ENCODE assay signal across 10 mouse cellular contexts in the genomic region with DNA sequence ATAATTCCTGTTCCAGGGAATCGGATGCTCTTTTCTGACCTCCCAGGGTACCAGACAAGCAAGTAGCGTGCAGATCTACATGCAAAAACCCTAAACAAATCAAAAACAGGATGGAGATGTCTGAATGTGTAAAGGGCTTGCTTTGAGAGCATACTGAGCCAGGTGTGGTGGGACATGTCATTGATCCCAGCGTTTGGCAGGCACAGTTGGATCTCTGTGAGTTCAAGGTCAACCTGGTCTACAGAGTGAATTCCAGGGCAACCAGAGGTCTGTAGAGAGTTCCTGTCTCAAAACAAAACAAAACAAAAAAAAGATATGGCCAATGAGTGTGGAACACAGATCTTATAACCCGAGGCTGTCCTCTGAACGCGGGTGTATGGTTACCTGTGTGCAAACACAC. TPM values are rescaled to one million over a fixed set of nuclear protein-coding genes. Genes with fewer than 3 reads are reported as not detected.
DNase-seq lines count a peak whose midpoint lies in the region; ATAC-seq and TF ChIP-seq lines count a peak whose summit lies in the region.
"Had no signal": no experiment of that assay in that cellular context is flagged by ENCODE, and none has a peak within 500 bp of the region (broad histone marks: within the 10 kb centered on the region; RNA-seq: fewer than 3 reads in every experiment).

No protein-coding gene starts in this region.

- no peak overlapping the region for H3K9ac ChIP-seq in intestine, embryonic 14.5 days (ENCODE audit: low read length)
- no peak overlapping the region for H3K9ac ChIP-seq in intestine, postnatal 0 days (ENCODE audit: low read depth, low read length)
- no peak overlapping the region; the same call in 1 of the 2 replicates for H3K9ac ChIP-seq in liver, embryonic 15.5 days
- H3K9ac ChIP-seq in hindbrain, embryonic 16.5 days (ENCODE audit: low read depth, low read length): no peak overlapping the region

- ATAC-seq in intestine, embryonic 14.5 days (replicated peaks; ENCODE audit: low FRiP score, low TSS enrichment, low read depth): no peak
- ATAC-seq in intestine, postnatal 0 days: no peak
- no peak for ATAC-seq in liver, embryonic 15.5 days (ENCODE audit: insufficient read depth)
- no peak for ATAC-seq in hindbrain, embryonic 16.5 days

- peak overlapping the region; percentile 58; the same call in 1 of the 2 replicates for H3K4me2 ChIP-seq in intestine, embryonic 14.5 days (ENCODE audit: low read length)
- no peak overlapping the region for H3K4me2 ChIP-seq in intestine, postnatal 0 days (replicated peaks; ENCODE audit: low read depth)
- peak overlapping the region; percentile 90 for H3K4me2 ChIP-seq in liver, embryonic 15.5 days
- H3K4me2 ChIP-seq in hindbrain, embryonic 16.5 days (ENCODE audit: low read length): no peak overlapping the region

- H3K27ac ChIP-seq in intestine, embryonic 14.5 days (ENCODE audit: low read depth): peak overlapping the region; percentile 64; the same call in 1 of the 2 replicates
- no peak overlapping the region for H3K27ac ChIP-seq in intestine, postnatal 0 days (ENCODE audit: low read depth, low read length)
- no peak overlapping the region; the same call in 1 of the 2 replicates for H3K27ac ChIP-seq in liver, embryonic 15.5 days (replicated peaks)
- H3K27ac ChIP-seq in layer of hippocampus, adult 2 months: no peak overlapping the region
- no peak overlapping the region for H3K27ac ChIP-seq in hindbrain, embryonic 16.5 days (ENCODE audit: low read depth, low read length)
- H3K27ac ChIP-seq: hindbrain, embryonic 12.5 days had no signal

- 88% methylated on average over 6 of the region's 6 CpGs for WGBS in intestine, embryonic 14.5 days
- WGBS in intestine, postnatal 0 days: 77% methylated on average over 6 of the region's 6 CpGs
- WGBS in liver, embryonic 15.5 days (ENCODE audit: insufficient replicate concordance): 86% methylated on average over 6 of the region's 6 CpGs
- 91% methylated on average over 6 of the region's 6 CpGs for WGBS in hindbrain, embryonic 16.5 days

- DNase-seq in adrenal gland, postnatal 14 days: peak; percentile 2
- no peak for DNase-seq in adrenal gland, adult (ENCODE audit: inconsistent age in 2 of 2, low spot score in 1 of 2)
- no peak for DNase-seq in intestine, embryonic 14.5 days (ENCODE audit: low spot score)
- DNase-seq in ES-CJ7 (ENCODE audit: low read depth, low spot score): peak; percentile 54
- no peak for DNase-seq in layer of hippocampus, adult 2 months (ENCODE audit: low spot score in 2 of 2)
- DNase-seq: retina, postnatal 1 day had no signal

- H3K4me3 ChIP-seq in intestine, embryonic 14.5 days (ENCODE audit: low read depth, low read length): no peak overlapping the region
- H3K4me3 ChIP-seq in intestine, postnatal 0 days (ENCODE audit: low read depth, low read length): no peak overlapping the region
- peak overlapping the region; percentile 84 for H3K4me3 ChIP-seq in liver, embryonic 15.5 days (replicated peaks)
- H3K4me3 ChIP-seq in layer of hippocampus, adult 2 months: no peak overlapping the region
- H3K4me3 ChIP-seq in hindbrain, embryonic 16.5 days (ENCODE audit: low read length): no peak overlapping the region

- H3K9me3 ChIP-seq in intestine, embryonic 14.5 days (ENCODE audit: control insufficient read depth, low read length): no peaks in the 10 kb centered on the region
- H3K9me3 ChIP-seq in intestine, postnatal 0 days (ENCODE audit: control insufficient read depth): no peaks in the 10 kb centered on the region
- H3K9me3 ChIP-seq in liver, embryonic 15.5 days (replicated peaks): no peaks in the 10 kb centered on the region
- H3K9me3 ChIP-seq in hindbrain, embryonic 16.5 days (ENCODE audit: control insufficient read depth, low read length): no peaks in the 10 kb centered on the region
- H3K9me3 ChIP-seq: hindbrain, embryonic 12.5 days had no signal

- peaks cover 39% of the 10 kb centered on the region for H3K4me1 ChIP-seq in intestine, embryonic 14.5 days (replicated peaks; ENCODE audit: control insufficient read depth, insufficient read depth, low read length)
- peaks cover 28% of the 10 kb centered on the region for H3K4me1 ChIP-seq in intestine, postnatal 0 days (replicated peaks; ENCODE audit: control insufficient read depth, insufficient read depth, low read length)
- H3K4me1 ChIP-seq in liver, embryonic 15.5 days (replicated peaks): peaks cover 78% of the 10 kb centered on the region
- peaks cover 33% of the 10 kb centered on the region for H3K4me1 ChIP-seq in hindbrain, embryonic 16.5 days (ENCODE audit: control insufficient read depth, insufficient read depth, low read depth, low read length)

- H3K36me3 ChIP-seq in intestine, embryonic 14.5 days (ENCODE audit: control insufficient read depth, insufficient read depth, low read length): peaks cover 49% of the 10 kb centered on the region
- peaks cover 27% of the 10 kb centered on the region; the same call in 1 of the 2 replicates for H3K36me3 ChIP-seq in intestine, postnatal 0 days (ENCODE audit: control insufficient read depth, insufficient read depth)
- H3K36me3 ChIP-seq in liver, embryonic 15.5 days (replicated peaks): peaks cover 60% of the 10 kb centered on the region
- no peaks in the 10 kb centered on the region for H3K36me3 ChIP-seq in hindbrain, embryonic 16.5 days (ENCODE audit: control insufficient read depth, insufficient read depth, low read length)

- H3K27me3 ChIP-seq in intestine, embryonic 14.5 days (replicated peaks; ENCODE audit: control insufficient read depth, insufficient read depth, low read length): no peaks in the 10 kb centered on the region
- H3K27me3 ChIP-seq in intestine, postnatal 0 days (replicated peaks; ENCODE audit: control insufficient read depth, insufficient read depth, low read length): no peaks in the 10 kb centered on the region
- H3K27me3 ChIP-seq in liver, embryonic 15.5 days: no peaks in the 10 kb centered on the region
- H3K27me3 ChIP-seq in hindbrain, embryonic 16.5 days (replicated peaks; ENCODE audit: control insufficient read depth, insufficient read depth, low read length): no peaks in the 10 kb centered on the region
- H3K27me3 ChIP-seq: hindbrain, embryonic 12.5 days had no signal

- TF ChIP-seq CTCF in intestine, postnatal 0 days (IDR thresholded peaks at IDR 0.05; ENCODE audit: low read depth): no peak
- TF ChIP-seq CTCF in layer of hippocampus, adult 2 months (conservative IDR thresholded peaks at IDR 0.05): no peak

RNA-seq across cellular contexts. Expression of a gene that starts 2.3 kb away (rescaled TPM):
- total RNA-seq in adrenal gland, postnatal 14 days (2021): 7.5 and 16.4 TPM in 2 replicates
- 6.6 and 7.0 TPM in 2 replicates for polyA plus RNA-seq in intestine, embryonic 14.5 days (2014; fragmentation: Nextera tagmentation; extraction: Ambion mirVana)
- 7.0 and 9.2 TPM in 2 replicates for polyA plus RNA-seq in intestine, postnatal 0 days (2015; fragmentation: Nextera tagmentation; extraction: Ambion mirVana)
- polyA plus RNA-seq in liver, embryonic 15.5 days (2015; fragmentation: Nextera tagmentation; extraction: Ambion mirVana): 11.8 and 12.0 TPM in 2 replicates
- 1 to 10 TPM; 4.8 to 7.2 TPM for total RNA-seq in layer of hippocampus, adult 2 months (2021)
- 7.0 and 8.5 TPM in 2 replicates for polyA plus RNA-seq in hindbrain, embryonic 16.5 days (2015; fragmentation: Nextera tagmentation; extraction: Ambion mirVana)

RNA-seq across cellular contexts. Expression of a gene that starts 2.5 kb away (rescaled TPM):
- 29.1 and 34.8 TPM in 2 replicates for total RNA-seq in adrenal gland, postnatal 14 days (2021)
- polyA plus RNA-seq in intestine, embryonic 14.5 days (2014; fragmentation: Nextera tagmentation; extraction: Ambion mirVana): 159 and 163 TPM in 2 replicates
- polyA plus RNA-seq in intestine, postnatal 0 days (2015; fragmentation: Nextera tagmentation; extraction: Ambion mirVana): 36.3 and 44.8 TPM in 2 replicates
- 136 and 138 TPM in 2 replicates for polyA plus RNA-seq in liver, embryonic 15.5 days (2015; fragmentation: Nextera tagmentation; extraction: Ambion mirVana)
- 1 to 10 TPM; 1.0 to 1.9 TPM for total RNA-seq in layer of hippocampus, adult 2 months (2021)
- polyA plus RNA-seq in hindbrain, embryonic 16.5 days (2015; fragmentation: Nextera tagmentation; extraction: Ambion mirVana): 19.6 and 21.2 TPM in 2 replicates

RNA-seq across cellular contexts. Expression of a gene that starts 13.9 kb away (rescaled TPM):
- 0.83 and 0.93 TPM in 2 replicates for total RNA-seq in adrenal gland, postnatal 14 days (2021)
- polyA plus RNA-seq in intestine, embryonic 14.5 days (2014; fragmentation: Nextera tagmentation; extraction: Ambion mirVana): 0.83 TPM in 1 of 2 replicates, not detected in the other
- 0.29 and 0.37 TPM in 2 replicates for polyA plus RNA-seq in intestine, postnatal 0 days (2015; fragmentation: Nextera tagmentation; extraction: Ambion mirVana)
- 0.28 and 0.45 TPM in 2 replicates for polyA plus RNA-seq in liver, embryonic 15.5 days (2015; fragmentation: Nextera tagmentation; extraction: Ambion mirVana)
- total RNA-seq in layer of hippocampus, adult 2 months (2021): 1 to 10 TPM; 1.6 to 1.7 TPM
- polyA plus RNA-seq in hindbrain, embryonic 16.5 days (2015; fragmentation: Nextera tagmentation; extraction: Ambion mirVana): 1.1 and 1.8 TPM in 2 replicates

RNA-seq across cellular contexts. Expression of a gene that starts 13.9 kb away (rescaled TPM):
- total RNA-seq in adrenal gland, postnatal 14 days (2021): 62.6 and 73.8 TPM in 2 replicates
- polyA plus RNA-seq in intestine, embryonic 14.5 days (2014; fragmentation: Nextera tagmentation; extraction: Ambion mirVana): 145 TPM in 2 replicates
- polyA plus RNA-seq in intestine, postnatal 0 days (2015; fragmentation: Nextera tagmentation; extraction: Ambion mirVana): 116 and 129 TPM in 2 replicates
- 49.2 and 54.7 TPM in 2 replicates for polyA plus RNA-seq in liver, embryonic 15.5 days (2015; fragmentation: Nextera tagmentation; extraction: Ambion mirVana)
- total RNA-seq in layer of hippocampus, adult 2 months (2021): 10 to 100 TPM; 10.2 to 13.4 TPM
- 17.4 and 20.9 TPM in 2 replicates for polyA plus RNA-seq in hindbrain, embryonic 16.5 days (2015; fragmentation: Nextera tagmentation; extraction: Ambion mirVana)

RNA-seq across cellular contexts. Expression of a gene that starts 25.6 kb away (rescaled TPM):
- total RNA-seq in adrenal gland, postnatal 14 days (2021): 17.8 and 22.6 TPM in 2 replicates
- 337 and 340 TPM in 2 replicates for polyA plus RNA-seq in intestine, embryonic 14.5 days (2014; fragmentation: Nextera tagmentation; extraction: Ambion mirVana)
- 84.0 and 86.0 TPM in 2 replicates for polyA plus RNA-seq in intestine, postnatal 0 days (2015; fragmentation: Nextera tagmentation; extraction: Ambion mirVana)
- 306 and 347 TPM in 2 replicates for polyA plus RNA-seq in liver, embryonic 15.5 days (2015; fragmentation: Nextera tagmentation; extraction: Ambion mirVana)
- 1 to 10 TPM in 1 of 2 experiments, under 1 TPM in 1; 0.86 to 1.5 TPM for total RNA-seq in layer of hippocampus, adult 2 months (2021)
- polyA plus RNA-seq in hindbrain, embryonic 16.5 days (2015; fragmentation: Nextera tagmentation; extraction: Ambion mirVana): 37.9 and 42.9 TPM in 2 replicates

Comparison
In these comparisons a context has a peak if more than half of its experiments do, and no peak if none do; other contexts are left out.
1. DNase-seq: peak in adrenal gland, postnatal 14 days (single experiment) and ES-CJ7 (single experiment); none in adrenal gland, adult (0 of 2), intestine, embryonic 14.5 days (single experiment) and layer of hippocampus, adult 2 months (0 of 2).
2. H3K4me2 ChIP-seq: peak in intestine, embryonic 14.5 days (single experiment) and liver, embryonic 15.5 days (single experiment); none in intestine, postnatal 0 days (single experiment) and hindbrain, embryonic 16.5 days (single experiment).